Mouse (Mus musculus) 3T3-L1 (cell line): ENCODE data around the gene Sap30.

Experiments
- DNase-seq: peaks from one replicate; pipeline ENCODE4 v3.0.0-alpha.2; 2015; ENCODE audit warnings: low read depth, low spot score

Sap30 gene

GRCm38 (mm10) chr8:57441131-57441530 is 46.5 kb downstream of the Sap30 start:
- DNase-seq: no peak

- DNase-seq: no peak
Measured at GRCm38 (mm10) chr8:57436437-57436796, 51.2 kb downstream of the Sap30 start.

GRCm38 (mm10) chr8:57435768-57436436 is 51.8 kb downstream of the Sap30 start:
- DNase-seq: no peak

- DNase-seq: no peak
Measured at GRCm38 (mm10) chr8:57432802-57433201, 54.9 kb downstream of the Sap30 start.
